Mouse (Mus musculus) cerebellum, adult 2 months (tissue): ENCODE measurements at regions not wholly inside any gene's neighbourhood (a gene's known extent, or its start where the extent isn't known, plus 50 kb on each side); places are given as distances from the start of the nearest gene placed in this dataset.
"Not testable (repeated sequence)": the region's sequence is repeated elsewhere in the genome, so short reads cannot be mapped to it uniquely, and the experiment has no call there.

Experiments
- CTCF ChIP-seq: fragments of 200-500 bp; IDR thresholded peaks from 2 replicates; pipeline ENCODE4 v1.5.1; 2011; ENCODE audit warnings: low read depth, mild to moderate bottlenecking, control low read depth, low read length, moderate library complexity, borderline replicate concordance; ENCODE audit not compliant: insufficient read depth
- POLR2A ChIP-seq: fragments of 200-500 bp; IDR thresholded peaks from 2 replicates; pipeline ENCODE4 v1.6.1; 2011; ENCODE audit warnings: low read length, control low read depth, borderline replicate concordance; ENCODE audit not compliant: insufficient read depth

DNA sequence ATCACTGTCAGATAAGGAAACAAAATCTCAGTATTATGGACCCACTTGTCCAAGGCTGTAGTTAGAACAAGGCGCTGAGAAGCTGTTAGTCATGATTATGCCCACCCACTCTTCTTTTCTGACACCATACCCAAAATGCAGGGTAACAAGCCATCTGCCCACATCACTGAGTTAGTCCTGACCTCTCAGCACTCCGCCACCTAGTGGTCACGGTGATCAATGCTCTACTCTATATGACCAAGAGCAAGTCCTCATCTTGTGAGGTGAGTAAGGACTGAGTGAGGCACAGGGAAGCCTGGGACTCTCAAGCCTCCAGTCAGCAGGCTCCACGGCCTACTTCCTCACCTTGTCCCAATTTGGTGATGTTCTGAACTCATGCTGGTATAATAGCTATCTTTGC, 409.7 kb upstream of the Gdi2 start:
- TF ChIP-seq CTCF = peak; percentile 29; the same call in 1 of the 2 replicates
- not testable (repeated sequence) for TF ChIP-seq POLR2A
